Mouse (Mus musculus): ENCODE measurements around the gene Glmp. TPM values are rescaled to one million over a fixed set of nuclear protein-coding genes. Genes with fewer than 3 reads are reported as not detected.
"Not testable (repeated sequence)": the region's sequence is repeated elsewhere in the genome, so short reads cannot be mapped to it uniquely, and the experiment has no call there.

Gene Glmp
- total RNA-seq, 2 experiments from 2014 or later: 67.8 to 84.2 TPM

DNA sequence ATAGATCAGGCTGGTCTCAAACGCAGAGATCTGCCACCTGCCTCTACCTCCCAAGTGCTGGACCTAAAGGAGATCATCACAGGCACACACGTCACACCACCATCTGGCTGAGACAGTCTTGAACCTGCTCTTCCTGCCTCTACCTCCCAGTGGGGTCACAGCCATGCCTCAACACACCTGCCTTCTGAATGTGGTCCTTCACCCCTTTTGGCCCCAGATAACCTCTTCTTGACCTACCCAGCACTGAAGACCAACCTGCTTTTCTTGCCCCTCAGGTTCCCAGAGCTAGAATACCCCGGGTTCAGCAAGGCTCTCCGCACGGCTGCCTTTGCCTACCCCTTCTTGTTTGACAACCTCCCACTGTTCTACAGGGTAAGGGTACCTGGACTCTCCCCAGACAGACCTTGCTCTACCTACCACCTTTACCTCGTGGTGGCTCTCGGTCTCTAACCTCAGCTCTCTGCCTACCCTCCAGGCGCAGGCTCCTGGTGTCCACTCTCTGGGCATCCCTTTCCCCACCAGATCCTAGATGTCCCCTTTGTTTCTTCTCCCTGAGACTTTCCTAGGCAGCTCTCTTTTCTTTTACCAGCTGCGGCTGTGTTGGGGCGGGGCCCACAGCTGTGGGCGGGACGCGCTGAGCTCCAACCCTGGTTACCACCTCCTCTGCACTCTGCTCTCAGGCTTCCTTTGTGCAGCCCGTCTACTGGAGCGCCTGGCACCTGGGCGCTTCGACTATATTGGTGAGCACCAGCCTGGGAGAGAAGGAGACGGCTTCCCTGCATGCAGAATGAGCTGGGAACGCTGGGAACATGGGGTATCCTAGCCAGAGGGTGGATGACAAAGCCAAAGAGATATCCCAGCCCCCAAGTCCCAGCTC is 51.2 kb downstream of the Glmp start:
- not testable (repeated sequence) for DNase-seq

DNA sequence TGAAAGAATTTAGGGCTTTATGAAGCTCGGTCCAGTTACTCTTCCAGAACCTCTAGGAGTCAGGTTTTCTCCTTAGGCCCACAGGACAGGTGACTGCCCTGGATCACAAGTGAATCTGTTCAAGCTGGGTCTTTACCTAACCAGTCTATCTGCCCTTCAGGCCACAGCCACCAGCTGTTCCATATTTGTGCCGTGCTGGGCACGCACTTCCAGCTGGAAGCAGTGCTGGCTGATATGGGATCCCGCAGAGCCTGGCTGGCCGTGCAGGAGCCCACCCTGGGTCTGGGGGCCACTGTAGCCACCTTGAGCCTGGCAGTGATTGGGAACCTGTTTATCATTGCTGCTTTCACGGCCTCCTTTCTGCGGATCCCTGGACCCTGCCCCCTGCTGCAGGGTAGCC is 51.8 kb downstream of the Glmp start:
- DNase-seq: not testable (repeated sequence)

DNA sequence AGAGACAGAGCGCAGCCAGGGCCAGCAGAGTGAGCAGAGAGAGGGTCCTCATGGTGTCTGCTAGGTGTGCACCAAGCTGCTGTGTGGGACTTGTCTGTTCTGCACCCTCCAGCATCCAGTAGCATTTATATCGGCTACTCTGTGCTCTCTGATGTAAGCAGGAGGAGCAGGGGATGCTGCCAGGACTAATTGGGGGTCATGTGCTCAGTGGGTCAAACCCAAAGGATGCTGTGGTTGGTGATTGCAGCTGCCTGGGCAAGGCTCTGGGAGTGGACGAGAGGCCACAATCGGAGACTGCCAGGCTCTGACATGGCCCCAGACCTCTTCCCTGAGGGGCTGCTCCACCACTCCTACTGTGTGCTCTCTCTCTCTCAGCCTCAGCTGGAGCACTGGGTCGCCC is 53.8 kb downstream of the Glmp start, which contains the start of gene Bglap2:
Gene Bglap2 (minus strand): TSS at position 101 of the 400 bp plus-strand sequence.
- DNase-seq: not testable (repeated sequence)

Other genes starting within 250 kb of the Glmp start
- gene Ttc24, start 246.7 kb upstream of the Glmp start, total RNA-seq (2021): not detected
- gene Iqgap3, start 243.1 kb upstream of the Glmp start, total RNA-seq (2021): under 1 TPM; 0.39 to 0.69 TPM
- gene Mef2d, start 182.7 kb upstream of the Glmp start, total RNA-seq (2021): 100 to 1,000 TPM; 120 TPM
- gene Rhbg, start 70.3 kb upstream of the Glmp start, total RNA-seq (2021): under 1 TPM in 1 of 2 experiments, not detected in 1; 0.64 TPM
- under 1 TPM; 0.30 to 0.33 TPM for gene Gm38392, start 37.8 kb upstream of the Glmp start, total RNA-seq (2021)
- gene Tsacc, start 28.0 kb upstream of the Glmp start, total RNA-seq (2021): 1 to 10 TPM; 6.7 to 7.3 TPM
- gene Cct3, start 27.9 kb upstream of the Glmp start, total RNA-seq (2021): 100 to 1,000 TPM; 184 to 197 TPM
- 1 to 10 TPM; 1.4 to 4.3 TPM for gene Tmem79, start 11.1 kb downstream of the Glmp start, total RNA-seq (2021)
- gene Smg5, start 11.2 kb downstream of the Glmp start, total RNA-seq (2021): 10 to 100 TPM; 48.3 to 55.9 TPM
- under 1 TPM; 0.60 to 0.67 TPM for gene Paqr6, start 39.6 kb downstream of the Glmp start, total RNA-seq (2021)
- gene Bglap3, start 47.7 kb downstream of the Glmp start, total RNA-seq (2021): not detected
- gene Bglap2, start 53.7 kb downstream of the Glmp start, total RNA-seq (2021): not detected
- gene Bglap, start 59.4 kb downstream of the Glmp start, total RNA-seq (2021): not detected
- gene Pmf1, start 85.3 kb downstream of the Glmp start, total RNA-seq (2021): 10 to 100 TPM; 16.8 to 18.3 TPM
- gene Slc25a44, start 100.1 kb downstream of the Glmp start, total RNA-seq (2021): 10 to 100 TPM; 12.3 to 14.2 TPM
- 1 to 10 TPM; 4.4 to 5.9 TPM for gene Sema4a, start 136.2 kb downstream of the Glmp start, total RNA-seq (2021)
- 100 to 1,000 TPM; 113 to 129 TPM for gene Lmna, start 184.9 kb downstream of the Glmp start, total RNA-seq (2021)
- under 1 TPM; 0.26 to 0.35 TPM for gene Mex3a, start 207.4 kb downstream of the Glmp start, total RNA-seq (2021)
- gene Rab25, start 223.3 kb downstream of the Glmp start, total RNA-seq (2021): under 1 TPM in 1 of 2 experiments, not detected in 1; 0.26 TPM
- 100 to 1,000 TPM; 102 to 104 TPM for gene Lamtor2, start 228.1 kb downstream of the Glmp start, total RNA-seq (2021)
- 10 to 100 TPM; 72.4 to 78.7 TPM for gene Ubqln4, start 228.7 kb downstream of the Glmp start, total RNA-seq (2021)